Mouse (Mus musculus): ENCODE measurements around the gene Pik3cd.

DNA sequence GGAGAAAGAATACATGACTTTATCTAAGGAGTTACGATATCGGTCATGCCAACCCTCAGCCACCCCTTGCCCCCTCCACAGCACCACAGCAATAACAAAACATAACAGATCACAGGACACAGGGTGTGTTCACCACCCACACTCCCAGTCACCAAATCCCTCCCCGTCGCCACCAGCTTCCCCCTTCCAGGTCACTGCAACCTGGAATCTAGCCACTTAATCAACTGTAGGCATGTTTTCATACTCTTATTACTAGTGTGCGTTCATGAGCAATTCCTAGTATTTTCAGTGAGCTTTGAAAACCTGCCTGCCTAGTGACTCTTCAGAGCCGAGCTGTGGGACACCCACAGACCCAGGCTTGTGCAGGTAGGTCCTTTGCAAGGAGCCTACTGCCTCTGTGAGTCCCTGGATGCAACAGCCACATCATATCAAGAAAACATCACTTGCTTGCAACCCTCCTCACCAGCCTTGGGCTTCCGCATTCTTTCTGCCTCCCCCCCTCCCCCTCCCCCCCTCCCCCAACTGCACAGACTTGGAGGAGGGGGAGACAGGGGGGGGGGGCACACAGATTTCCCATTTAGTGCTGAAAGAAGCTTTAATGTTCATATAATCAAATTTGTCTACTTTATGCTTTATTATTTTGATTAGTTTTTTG is 38.4 kb downstream of the Pik3cd start:
- TF ChIP-seq POLR2A (IDR thresholded peaks at IDR 0.05; ENCODE audit: insufficient read length, low read depth) (no peak), MYOG (IDR thresholded peaks at IDR 0.05; ENCODE audit: control insufficient read depth in 1 of 3, insufficient read depth in 1 of 3, insufficient read length in 2 of 3, low read depth in 2 of 3) (no peak), USF1 (IDR thresholded peaks at IDR 0.05; ENCODE audit: low read depth) (no peak), POLR2AphosphoS2 (IDR thresholded peaks at IDR 0.05; ENCODE audit: insufficient read length, low read depth) (no peak), MAX (IDR thresholded peaks at IDR 0.05; ENCODE audit: low read depth) (no peak), TCF12 (IDR thresholded peaks at IDR 0.05; ENCODE audit: insufficient read depth, poor library complexity, severe bottlenecking) (no peak), CEBPB (IDR thresholded peaks at IDR 0.05; ENCODE audit: insufficient read depth, poor library complexity, severe bottlenecking) (no peak)
